Mouse (Mus musculus): ENCODE results near the gene Camk2g.

Camk2g gene

DNA sequence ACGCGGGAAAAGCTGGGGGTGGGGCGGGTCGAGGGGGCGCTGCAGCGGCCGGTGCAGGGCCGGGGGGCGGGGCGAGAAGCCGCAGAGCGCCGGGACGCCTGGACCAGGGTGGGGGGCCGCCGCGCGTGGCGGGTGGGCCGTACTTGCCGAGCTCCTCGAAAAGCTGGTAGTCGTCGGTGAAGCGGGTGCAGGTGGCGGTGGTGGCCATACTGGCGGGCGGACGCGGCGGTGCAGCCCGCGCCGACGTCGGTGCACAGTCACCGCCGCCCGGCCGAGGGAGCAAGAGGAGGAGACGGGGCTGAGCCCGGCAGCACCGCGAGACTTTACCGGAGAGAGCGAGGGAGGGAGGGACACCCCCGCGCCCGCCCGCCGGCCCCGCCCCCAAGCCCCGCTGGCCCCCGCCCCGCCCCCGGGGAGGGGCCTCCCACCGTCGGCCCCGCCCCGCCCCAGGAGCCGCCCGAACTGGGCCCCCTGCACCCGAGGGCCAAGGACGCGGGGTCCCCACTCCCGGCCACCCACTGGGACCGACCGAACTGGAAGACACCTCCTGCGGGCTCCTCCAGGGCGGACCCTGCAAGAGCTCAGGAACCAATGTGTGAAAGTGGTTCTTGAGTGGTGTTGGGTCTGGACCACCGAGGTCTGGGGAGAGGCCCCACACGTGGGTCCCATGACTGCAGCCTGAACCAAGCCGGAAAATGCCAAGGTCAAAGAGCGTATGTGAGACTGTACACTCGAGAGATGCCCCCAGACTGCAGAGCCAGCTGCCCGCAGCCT, at the start of gene Camk2g:
Camk2g (minus strand) TSS at position 331 of the 774 bp plus-strand sequence.
- peak; percentile 74 to 78 for DNase-seq

GRCm38 (mm10) chr14:20842629-20843028, 48.7 kb upstream of the Camk2g start:
- no peak for DNase-seq

- DNase-seq = no peak
Measured at GRCm38 (mm10) chr14:20841526-20841925, 47.6 kb upstream of the Camk2g start.

DNA sequence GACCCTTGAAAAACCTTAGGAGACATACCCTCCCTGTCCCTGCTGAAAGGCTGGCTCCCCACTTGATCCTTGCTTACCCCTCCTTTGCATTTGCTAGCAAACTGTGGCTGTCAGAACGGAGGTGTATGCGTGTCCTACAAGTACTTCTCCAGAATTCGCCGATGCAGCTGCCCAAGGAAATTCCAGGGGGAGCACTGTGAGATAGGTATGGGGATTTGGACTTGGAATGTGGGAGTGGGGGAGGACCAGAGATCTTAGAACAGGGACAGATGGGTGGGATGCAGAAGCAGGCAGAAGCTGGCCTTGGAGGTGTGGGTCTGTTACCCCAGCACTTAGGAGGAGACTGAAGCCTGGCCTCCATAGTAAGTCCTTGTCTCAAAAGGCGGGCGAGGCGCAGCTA, 43.8 kb upstream of the Camk2g start:
- DNase-seq = no peak

DNA sequence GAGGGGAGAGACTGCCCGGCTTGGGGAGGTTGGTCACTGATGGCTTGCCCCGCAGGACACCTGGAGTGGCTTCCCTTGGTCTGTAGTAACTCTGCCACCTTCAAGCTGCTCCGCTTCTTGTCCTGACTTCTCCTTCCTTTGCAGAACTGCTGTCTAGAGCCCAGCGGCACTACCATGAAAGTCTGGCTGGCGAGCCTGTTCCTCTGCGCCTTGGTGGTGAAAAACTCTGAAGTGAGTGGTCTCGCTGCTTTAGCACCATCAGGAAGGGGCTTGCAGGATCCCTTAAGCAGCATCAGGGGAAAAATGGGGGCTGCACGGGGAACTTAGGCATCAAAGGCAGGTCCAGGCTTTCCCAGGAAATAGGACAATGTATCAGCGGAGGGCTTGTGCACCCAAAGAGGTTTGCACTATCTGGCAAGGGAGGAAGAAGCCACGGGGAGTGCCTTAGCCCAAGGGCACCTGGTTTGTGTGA, 43.1 kb upstream of the Camk2g start:
- DNase-seq = no peak

- DNase-seq = peak; percentile 17 to 21
Measured at GRCm38 (mm10) chr14:20836171-20836904, 42.5 kb upstream of the Camk2g start, which contains the start of gene Plau. Gene Plau, plus strand, starts transcription at chr14:20836660.

DNA sequence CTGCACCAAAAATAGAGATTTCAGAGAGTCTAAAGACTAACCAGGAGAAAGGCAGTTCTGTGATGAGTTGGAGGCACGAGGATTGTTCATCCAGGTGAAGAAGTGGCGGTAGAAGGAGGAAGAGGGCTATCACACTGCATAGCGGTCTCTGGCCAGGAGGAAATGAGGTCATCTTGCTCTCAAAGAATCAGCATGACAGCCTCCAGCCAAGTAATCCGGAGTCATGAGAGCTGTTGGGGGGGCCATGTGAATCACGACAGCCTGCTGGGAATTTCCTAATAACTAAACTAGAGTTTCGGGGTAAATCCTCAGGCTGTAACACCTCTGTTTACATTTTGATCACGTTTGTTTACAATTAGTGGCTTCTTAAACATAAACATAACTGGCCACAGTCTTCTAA, 40.2 kb upstream of the Camk2g start:
- no peak for DNase-seq

DNA sequence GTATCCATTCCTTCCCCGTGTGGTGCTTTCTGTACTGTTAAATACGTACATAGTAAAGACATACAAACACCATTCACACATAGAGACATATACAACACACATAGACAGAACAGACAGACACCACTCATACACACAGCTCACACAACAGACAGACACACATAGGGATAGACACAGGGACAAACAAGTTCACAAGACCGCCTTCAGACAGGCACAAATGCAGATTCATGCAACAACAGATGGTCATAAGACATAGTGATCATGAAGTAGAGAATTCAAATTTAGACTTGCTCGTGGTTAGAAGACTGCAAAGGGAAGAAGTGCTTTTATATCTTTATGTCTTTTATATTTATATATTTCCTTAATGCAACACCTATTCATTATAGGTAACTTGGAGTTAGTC, 39.6 kb upstream of the Camk2g start:
- no peak for DNase-seq

DNA sequence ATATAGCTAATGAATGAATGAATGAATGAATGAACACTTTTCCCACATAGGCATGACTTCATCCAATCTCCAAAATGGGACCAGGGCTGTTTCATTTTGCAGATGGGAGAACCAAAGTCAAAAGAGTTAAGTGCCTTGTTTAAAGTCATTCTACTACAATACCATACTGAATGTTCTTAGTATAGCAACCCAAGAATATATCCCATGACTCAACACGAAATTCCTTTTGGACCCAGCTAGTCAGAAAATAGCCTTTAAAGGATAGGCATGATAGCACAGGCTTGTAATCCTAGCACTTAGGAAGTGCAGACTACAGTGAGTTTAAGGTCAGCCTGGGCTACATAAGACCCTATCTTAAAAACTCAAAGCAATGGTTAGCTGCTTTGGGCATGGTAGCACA, 38.0 kb upstream of the Camk2g start:
- DNase-seq = no peak

- DNase-seq = no peak
Measured at GRCm38 (mm10) chr14:20831141-20831910, 37.4 kb upstream of the Camk2g start.

GRCm38 (mm10) chr14:20829523-20830366, 35.9 kb upstream of the Camk2g start:
- no peak for DNase-seq

DNA sequence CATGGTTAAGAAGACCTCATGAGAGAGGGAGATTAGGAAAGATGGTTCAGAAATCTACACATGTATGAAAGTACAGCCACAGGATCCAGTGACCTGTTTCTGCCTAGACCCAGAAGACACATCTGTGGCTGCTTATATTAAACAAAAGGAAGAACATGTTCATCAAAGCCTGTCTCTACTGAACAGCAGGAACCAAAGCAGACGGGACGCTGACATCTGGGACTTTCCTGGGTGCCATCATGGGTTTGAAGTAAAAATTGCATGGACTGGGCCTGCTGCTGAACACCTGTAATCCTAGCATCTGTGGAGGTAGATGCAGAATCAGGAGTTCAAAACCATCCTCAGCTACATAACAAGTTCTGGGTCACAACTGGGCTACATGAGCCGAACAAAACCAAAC, 34.6 kb upstream of the Camk2g start:
- DNase-seq = no peak

GRCm38 (mm10) chr14:20827491-20827890, 33.6 kb upstream of the Camk2g start:
- DNase-seq = no peak

- no peak for DNase-seq
Measured at GRCm38 (mm10) chr14:20827061-20827460, 33.2 kb upstream of the Camk2g start.

DNA sequence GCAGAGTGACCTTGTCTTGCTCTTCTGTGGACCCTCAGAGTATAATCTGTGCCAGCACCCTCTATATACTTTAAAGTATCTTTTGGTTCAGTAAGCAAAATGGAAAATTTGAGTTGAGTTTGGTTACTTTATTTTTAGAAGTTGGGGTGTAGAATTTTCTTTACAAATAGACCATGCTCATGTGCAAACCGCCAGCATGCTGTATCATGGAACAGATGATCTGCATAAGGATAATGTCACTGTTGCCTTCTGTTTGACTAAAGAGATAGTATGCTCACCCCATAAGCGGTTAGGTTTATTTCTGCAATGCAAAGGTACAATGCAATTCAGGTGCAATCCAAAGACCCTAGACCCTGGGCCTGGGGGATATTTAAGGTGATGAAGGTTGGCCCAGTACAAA, 31.6 kb upstream of the Camk2g start:
- no peak for DNase-seq

DNA sequence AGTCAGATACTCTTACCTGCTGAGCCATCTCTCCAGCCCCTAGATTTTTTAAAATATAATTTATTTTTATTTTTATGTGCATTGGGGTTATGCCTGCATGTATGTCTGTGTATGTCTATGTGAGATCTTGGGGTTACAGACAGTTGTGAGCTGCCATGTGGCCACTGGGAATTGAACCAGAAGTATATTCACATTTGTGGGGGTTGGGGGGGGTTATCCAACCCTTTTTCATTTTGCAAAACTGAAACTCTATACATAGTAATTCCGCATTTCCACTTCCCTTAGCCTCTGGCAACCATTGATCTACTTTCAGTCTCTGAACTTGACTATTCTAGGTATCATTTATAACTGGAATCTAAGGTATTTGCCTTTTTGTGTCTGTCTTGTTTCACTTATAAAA, 30.6 kb upstream of the Camk2g start:
- no peak for DNase-seq

DNA sequence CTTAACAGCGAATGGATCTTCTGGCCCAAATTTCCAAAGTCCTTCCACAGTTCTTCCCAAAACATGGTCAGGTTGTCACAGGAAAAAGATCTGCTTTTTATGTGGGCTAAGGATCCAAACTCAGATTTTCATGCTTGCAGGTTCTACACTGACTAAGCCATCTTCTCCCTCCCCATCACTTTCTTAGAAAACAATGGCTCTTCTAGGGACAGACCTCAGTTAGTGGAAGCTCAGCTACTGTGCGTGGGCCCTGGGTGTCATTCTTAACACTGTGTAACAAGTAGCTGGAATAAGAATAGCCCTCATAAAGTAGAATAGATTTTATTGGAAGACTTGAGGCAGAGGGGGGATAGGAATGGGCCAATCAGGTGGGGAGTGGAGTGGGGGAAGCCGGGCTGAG, 21.6 kb upstream of the Camk2g start:
- no peak for DNase-seq

DNA sequence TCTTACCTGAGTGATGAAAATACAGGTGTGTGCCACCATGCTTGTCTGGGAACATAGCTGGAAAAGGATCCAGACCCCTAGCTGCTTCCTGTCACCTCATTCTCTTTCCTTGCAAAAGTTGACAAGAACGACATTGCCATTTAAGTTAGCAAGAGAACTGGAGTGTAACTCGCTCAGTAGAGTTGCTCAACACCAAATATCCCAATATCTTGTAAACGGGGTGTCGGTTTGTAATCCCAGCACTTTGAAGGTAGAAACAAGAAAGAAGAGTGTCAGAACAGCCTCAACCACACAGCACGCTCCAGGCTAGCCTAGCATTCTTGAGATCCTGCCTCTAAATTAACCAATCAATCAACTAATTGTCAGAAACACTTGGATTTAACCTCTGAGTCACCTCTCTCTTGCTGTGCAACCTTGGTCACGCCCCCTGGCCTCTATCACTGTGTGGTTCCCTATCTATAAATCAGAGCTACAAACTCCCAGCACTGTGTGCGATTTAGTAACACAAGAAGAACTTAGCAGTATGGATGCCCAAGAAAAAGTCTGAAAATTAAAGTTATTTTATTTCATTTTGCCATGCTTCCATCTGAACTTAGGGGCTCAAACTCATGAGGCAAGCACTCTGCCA, 18.0 kb upstream of the Camk2g start:
- no peak for DNase-seq

DNA sequence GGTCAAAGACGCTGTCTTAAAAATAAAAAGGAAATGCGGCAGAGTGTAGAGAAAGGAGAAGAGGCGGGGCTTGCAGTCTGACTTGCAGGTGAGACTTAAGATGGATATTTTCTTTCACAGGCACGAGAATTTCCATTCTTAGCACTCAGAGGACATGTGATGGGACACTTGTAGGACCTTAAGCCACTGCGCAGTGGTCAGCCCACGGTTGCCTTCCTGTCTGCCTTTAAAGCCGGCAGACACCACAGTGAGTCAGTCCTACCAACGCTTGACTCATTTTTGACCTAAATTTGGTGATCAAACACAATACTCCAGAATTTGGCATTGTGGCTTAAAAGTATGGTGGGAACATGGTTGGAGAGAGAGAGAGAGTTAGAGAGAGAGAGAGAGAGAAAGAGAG, 17.3 kb upstream of the Camk2g start:
- no peak for DNase-seq

- DNase-seq = no peak
Measured at GRCm38 (mm10) chr14:20809820-20810219, 15.9 kb upstream of the Camk2g start.

GRCm38 (mm10) chr14:20809349-20809748, 15.5 kb upstream of the Camk2g start:
- DNase-seq = no peak
